23 mouse cellular contexts compared by ENCODE assay signal in the genomic region with DNA sequence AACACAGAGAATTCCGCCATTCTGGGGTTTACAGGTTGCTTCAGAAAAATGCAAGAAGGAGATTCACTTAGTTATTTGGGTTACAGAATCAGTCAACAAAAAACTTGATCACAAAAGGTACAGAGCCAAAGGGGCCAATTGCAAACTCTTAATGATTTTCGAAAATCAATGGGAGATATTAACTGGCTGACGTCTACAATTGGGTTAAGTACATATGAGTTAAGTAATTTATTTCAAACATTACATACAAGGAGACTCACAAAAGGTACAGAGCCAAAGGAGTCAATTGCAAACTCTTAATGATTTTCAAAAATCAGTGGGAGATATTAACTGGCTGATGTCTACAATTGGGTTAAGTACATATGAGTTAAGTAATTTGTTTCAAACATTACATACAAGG. TPM values are rescaled to one million over a fixed set of nuclear protein-coding genes. Genes with fewer than 3 reads are reported as not detected.
"Had no signal": no experiment of that assay in that cellular context is flagged by ENCODE, and none has a peak within 500 bp of the region (broad histone marks: within the 10 kb centered on the region; RNA-seq: fewer than 3 reads in every experiment).

No protein-coding gene starts in this region.

- H3K4me3 ChIP-seq: neural tube, embryonic 13.5 days; neural tube, embryonic 15.5 days; stomach, embryonic 15.5 days had no signal

- H3K36me3 ChIP-seq: neural tube, embryonic 13.5 days; neural tube, embryonic 15.5 days; stomach, embryonic 15.5 days had no signal

- DNase-seq: retina, postnatal 1 day; right cerebral cortex, adult 18-20 months; right cerebral cortex, postnatal 14 days; right cerebral cortex, postnatal 25 days; right cerebral cortex, postnatal 4 days; spleen, adult 18-20 months; thymus, adult 18-20 months; thymus, adult 2 months; thymus, postnatal 14 days; thymus, postnatal 25 days; thymus, postnatal 36 days; thymus, postnatal 4 days had no signal

- H3K9ac ChIP-seq: neural tube, embryonic 13.5 days; neural tube, embryonic 15.5 days; stomach, embryonic 15.5 days had no signal

- H3K4me1 ChIP-seq: neural tube, embryonic 13.5 days; neural tube, embryonic 15.5 days; stomach, embryonic 15.5 days had no signal

- H3K9me3 ChIP-seq: neural tube, embryonic 13.5 days; neural tube, embryonic 15.5 days; stomach, embryonic 15.5 days had no signal

- H3K27me3 ChIP-seq: neural tube, embryonic 13.5 days; neural tube, embryonic 15.5 days; stomach, embryonic 15.5 days had no signal

- H3K4me2 ChIP-seq: neural tube, embryonic 13.5 days; neural tube, embryonic 15.5 days; stomach, embryonic 15.5 days had no signal

- H3K27ac ChIP-seq: neural tube, embryonic 13.5 days; neural tube, embryonic 15.5 days; stomach, embryonic 15.5 days; stomach, postnatal 0 days had no signal

RNA-seq across cellular contexts. Expression of a gene that starts 32.1 kb away (rescaled TPM):
- total RNA-seq: neutrophil, adult 5-6 weeks had no signal
- polyA plus RNA-seq: neural tube, embryonic 13.5 days; neural tube, embryonic 14.5 days; small intestine, adult 2 months; spleen, adult 2 months; stomach, embryonic 14.5 days; stomach, embryonic 15.5 days; stomach, postnatal 0 days; urinary bladder, adult 2 months had no signal

RNA-seq across cellular contexts. Expression of a gene that starts 48.6 kb away (rescaled TPM):
- total RNA-seq: neutrophil, adult 5-6 weeks had no signal
- polyA plus RNA-seq: neural tube, embryonic 14.5 days; small intestine, adult 2 months; spleen, adult 2 months; stomach, embryonic 14.5 days; stomach, embryonic 15.5 days; thymus, postnatal 0 days had no signal
